Mouse (Mus musculus) embryonic facial prominence, embryonic 10.5 days (tissue): ENCODE results near the gene Ezh1. TPM values are rescaled to one million over a fixed set of nuclear protein-coding genes. Genes with fewer than 3 reads are reported as not detected.
"Not testable (repeated sequence)": the region's sequence is repeated elsewhere in the genome, so short reads cannot be mapped to it uniquely, and the experiment has no call there.

Experiments
- DNase-seq: peaks from one replicate; pipeline ENCODE4 v3.0.0-alpha.2; 2017; ENCODE audit warnings: low spot score
- H3K27ac ChIP-seq: fragments of 300-500 bp; sonication (generic); replicated peaks from 2 replicates; pipeline ENCODE4 v1.5.1; 2016; ENCODE audit warnings: mild to moderate bottlenecking
- H3K27me3 ChIP-seq: fragments of 300-500 bp; sonication (generic); replicated peaks from 2 replicates; pipeline ENCODE4 v1.6.1; 2016; ENCODE audit warnings: low read depth, mild to moderate bottlenecking; ENCODE audit not compliant: poor library complexity, severe bottlenecking
- H3K36me3 ChIP-seq: fragments of 300-500 bp; sonication (generic); replicated peaks from 2 replicates; pipeline ENCODE4 v1.6.1; 2016; ENCODE audit warnings: mild to moderate bottlenecking, moderate library complexity
- H3K4me1 ChIP-seq: fragments of 300-500 bp; sonication (generic); 2 replicates; pipeline ENCODE4 v1.6.1; 2016
- H3K4me3 ChIP-seq: fragments of 300-500 bp; sonication (generic); 2 replicates; pipeline ENCODE4 v1.5.1; 2016; ENCODE audit warnings: mild to moderate bottlenecking, moderate library complexity
- H3K9me3 ChIP-seq: fragments of 300-500 bp; sonication (generic); 2 replicates; pipeline ENCODE4 v1.6.1; 2016; ENCODE audit warnings: mild to moderate bottlenecking
- WGBS: fragments of 180-500 bp; shearing (Covaris S2); methylation state at CpG from one replicate; pipeline ENCODE4 v1.1.7; 2016; 5-methylcytosine and 5-hydroxymethylcytosine counted together
- polyA plus RNA-seq: library from polyadenylated mRNA; unstranded; fragments of >200 nt; fragmentation: Nextera tagmentation; extraction: Ambion mirVana; gene quantifications from 2 replicates; pipeline ENCODE4 v1.2.1, GENCODE M21; 2016

The Ezh1 gene
- polyA plus RNA-seq, 1 experiment from 2014 or later: 13.3 TPM

- peaks cover 23% of the 10 kb centered on the region for H3K36me3 ChIP-seq
Measured at GRCm38 (mm10) chr11:101167211-101167962, 58.9 kb downstream of the Ezh1 start.

DNA sequence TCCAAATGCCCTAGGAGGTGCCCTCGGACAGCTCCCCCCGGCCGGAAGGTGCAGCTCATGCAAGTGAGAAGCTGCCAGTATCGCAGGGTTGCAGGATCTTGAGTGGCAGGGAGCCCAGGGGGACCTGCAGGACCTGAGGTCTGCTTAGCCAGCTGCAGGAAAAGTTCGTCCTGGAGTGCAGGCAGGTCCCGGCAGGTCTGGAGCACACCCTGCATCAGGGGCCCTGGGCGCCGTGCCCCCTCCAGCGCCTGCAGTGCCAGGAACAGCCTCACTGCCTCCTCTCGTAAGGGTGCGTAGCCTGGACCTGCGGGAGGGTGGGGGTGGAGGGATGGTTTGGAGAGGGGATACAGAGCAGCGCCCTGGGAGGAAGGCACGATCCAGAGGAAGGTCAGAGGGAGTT, 59.9 kb downstream of the Ezh1 start:
- 33% methylated on average over 14 of the region's 14 CpGs for WGBS
- Histone ChIP-seq H3K4me1 (peaks cover 64% of the 10 kb centered on the region), H3K36me3 (peaks cover 23% of the 10 kb centered on the region)

More at GRCm38 (mm10) chr11:101167211-101167962, 58.9 kb downstream of the Ezh1 start:
- WGBS: 41% methylated on average over 19 of the region's 19 CpGs
- peaks cover 75% of the 10 kb centered on the region for H3K4me1 ChIP-seq
- no peaks in the 10 kb centered on the region for H3K9me3 ChIP-seq
- H3K27ac ChIP-seq: no peak overlapping the region
- peaks cover 88% of the 10 kb centered on the region for H3K27me3 ChIP-seq
- DNase-seq: no peak
- H3K4me3 ChIP-seq: peak overlapping the region; percentile 8; the same call in 1 of the 2 replicates

DNA sequence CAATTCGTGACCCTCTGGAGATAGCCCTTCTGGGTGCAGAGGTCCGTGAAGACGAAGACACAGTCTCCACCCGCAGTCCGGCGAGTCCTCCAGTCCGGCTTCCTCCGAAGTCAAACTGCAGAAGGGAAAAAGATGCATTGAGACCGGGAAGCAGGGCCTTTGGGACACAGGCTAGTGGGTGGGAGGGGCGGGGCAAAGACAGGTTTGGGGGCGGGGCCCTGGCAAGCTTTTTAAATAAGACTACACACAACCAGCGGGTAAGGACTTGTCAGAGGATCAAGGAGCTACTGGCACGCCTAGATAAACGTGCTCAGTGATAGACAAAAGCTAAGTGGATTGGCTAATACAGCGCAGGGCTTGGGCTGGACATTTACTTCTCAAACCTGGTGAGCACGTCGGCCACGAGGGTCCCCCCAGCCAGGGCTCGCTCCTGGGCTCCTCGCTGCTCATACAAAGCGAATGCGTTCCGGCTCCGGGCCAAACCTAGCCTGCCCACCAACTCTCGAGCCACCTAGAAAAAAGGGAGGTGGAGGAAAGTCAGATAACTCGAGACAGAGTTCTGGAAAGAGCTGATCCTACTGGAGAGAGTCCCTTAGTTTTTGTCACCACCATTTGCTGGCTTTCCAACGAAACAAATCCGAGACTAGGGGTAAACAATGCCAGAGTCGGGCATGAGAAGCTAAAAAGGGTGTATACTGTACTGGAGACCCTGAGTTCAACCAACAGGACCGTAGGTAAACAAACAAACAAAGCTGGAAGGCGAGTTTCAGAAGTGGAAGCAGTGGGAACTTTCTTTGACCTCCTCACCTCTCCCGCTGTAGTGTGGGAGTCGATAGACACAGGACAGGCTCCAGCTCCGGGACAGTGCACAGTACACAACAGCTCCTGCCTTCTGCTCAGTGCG, 61.3 kb downstream of the Ezh1 start:
- 5% methylated on average over 35 of the region's 35 CpGs for WGBS
- DNase-seq: peak; percentile 60
- H3K27ac ChIP-seq: no peak overlapping the region
- H3K27me3 ChIP-seq: peaks cover 98% of the 10 kb centered on the region
- no peaks in the 10 kb centered on the region for H3K9me3 ChIP-seq
- H3K4me3 ChIP-seq: peak overlapping the region; percentile 54
- peaks cover 23% of the 10 kb centered on the region for H3K36me3 ChIP-seq
- peaks cover 50% of the 10 kb centered on the region for H3K4me1 ChIP-seq

More for the DNA sequence above, 59.9 kb downstream of the Ezh1 start:
- H3K27me3 ChIP-seq: peaks cover 99% of the 10 kb centered on the region
- H3K4me3 ChIP-seq: 0 out of 2 replicates have a peak overlapping the region, but pooled peaks have one; percentile 25
- H3K27ac ChIP-seq: no peak overlapping the region
- no peak for DNase-seq
- H3K9me3 ChIP-seq: no peaks in the 10 kb centered on the region

- Histone ChIP-seq H3K27me3 (peaks cover 92% of the 10 kb centered on the region), H3K4me1 (peaks cover 44% of the 10 kb centered on the region), H3K27ac (no peak overlapping the region; the same call in 1 of the 2 replicates), H3K9me3 (no peaks in the 10 kb centered on the region), H3K36me3 (peaks cover 23% of the 10 kb centered on the region), H3K4me3 (peak overlapping the region; percentile 54)
- peak; percentile 46 for DNase-seq
- 2% methylated on average over 21 of the region's 21 CpGs for WGBS
Measured at GRCm38 (mm10) chr11:101164351-101164665, 62.0 kb downstream of the Ezh1 start.

DNA sequence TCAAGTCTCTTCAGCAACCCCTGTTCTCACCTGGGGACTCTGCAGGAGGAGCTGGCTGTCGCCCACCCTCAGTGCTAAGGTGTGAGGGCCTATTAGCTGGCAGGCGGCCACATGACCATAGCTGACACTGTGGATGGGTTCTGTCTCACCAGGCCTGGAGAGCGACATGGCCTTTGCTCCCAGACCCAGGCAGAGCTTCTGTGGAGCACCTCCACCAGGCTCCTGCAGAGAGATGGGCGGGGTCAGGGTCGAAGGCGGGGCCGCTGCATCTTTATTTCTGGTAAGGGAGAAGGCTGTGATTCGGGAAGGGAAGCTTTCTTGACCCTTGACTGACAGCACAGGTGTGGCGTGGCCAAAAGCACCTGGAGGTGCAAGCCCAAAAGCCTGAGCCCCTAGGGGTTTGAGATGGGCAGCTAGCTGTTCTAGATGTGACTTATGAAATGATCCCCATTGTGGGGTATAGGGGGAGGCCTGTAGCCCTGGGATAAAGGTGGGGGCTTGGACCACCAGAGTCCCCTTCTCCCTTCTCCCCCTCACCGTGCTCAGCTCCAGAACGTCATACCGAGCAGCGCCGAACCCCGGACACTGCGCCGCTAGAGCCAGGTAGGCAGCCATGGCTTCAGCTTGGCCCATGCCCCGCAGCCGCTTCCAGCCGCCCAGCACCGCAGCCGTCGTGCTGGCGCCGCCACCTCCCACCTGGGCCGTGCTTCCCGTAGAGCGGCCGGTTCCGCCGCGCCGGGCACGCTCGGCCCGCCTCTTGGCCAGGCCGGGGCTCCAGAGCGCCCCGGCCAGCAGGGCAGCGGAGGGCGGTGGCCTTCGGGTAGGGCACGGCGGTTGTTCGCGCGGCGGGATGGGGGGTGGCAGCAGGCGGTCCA, 62.5 kb downstream of the Ezh1 start:
- DNase-seq: peak; percentile 35
- Histone ChIP-seq H3K4me1 (peaks cover 40% of the 10 kb centered on the region), H3K27ac (no peak overlapping the region; the same call in 1 of the 2 replicates), H3K36me3 (peaks cover 23% of the 10 kb centered on the region), H3K27me3 (peaks cover 89% of the 10 kb centered on the region), H3K4me3 (peak overlapping the region; percentile 54), H3K9me3 (no peaks in the 10 kb centered on the region)
- WGBS: 6% methylated on average over 49 of the region's 49 CpGs

GRCm38 (mm10) chr11:101162772-101163171, 63.5 kb downstream of the Ezh1 start:
- Histone ChIP-seq H3K4me3 (no peak overlapping the region), H3K9me3 (no peaks in the 10 kb centered on the region), H3K27ac (no peak overlapping the region), H3K4me1 (peaks cover 42% of the 10 kb centered on the region), H3K36me3 (peaks cover 22% of the 10 kb centered on the region), H3K27me3 (peaks cover 85% of the 10 kb centered on the region)
- WGBS: 44% methylated on average over 5 of the region's 5 CpGs
- no peak for DNase-seq

DNA sequence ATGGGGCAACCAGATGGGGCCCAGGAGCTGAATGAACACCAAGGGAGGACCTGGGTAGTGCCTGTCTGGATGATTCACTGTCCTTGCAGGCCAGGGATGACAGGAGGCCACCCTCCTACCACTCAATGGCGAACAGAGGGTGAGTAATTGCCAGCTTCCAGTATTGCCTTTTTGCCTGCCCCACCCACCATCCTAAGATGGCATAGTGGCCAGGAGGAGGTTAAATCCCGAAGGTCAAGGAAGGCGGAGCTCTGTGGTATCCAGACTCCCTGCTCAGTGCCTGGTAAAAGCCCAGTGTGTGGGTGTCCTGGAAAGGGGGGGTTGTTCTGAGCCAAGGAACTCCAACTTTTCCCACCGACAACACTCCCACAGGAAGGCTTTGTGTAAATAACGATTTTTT, 64.0 kb downstream of the Ezh1 start:
- peaks cover 37% of the 10 kb centered on the region for H3K4me1 ChIP-seq
- H3K4me3 ChIP-seq: no peak overlapping the region
- H3K36me3 ChIP-seq: peaks cover 17% of the 10 kb centered on the region
- H3K9me3 ChIP-seq: no peaks in the 10 kb centered on the region
- DNase-seq: no peak
- 47% methylated on average over 5 of the region's 5 CpGs for WGBS
- H3K27me3 ChIP-seq: peaks cover 85% of the 10 kb centered on the region
- H3K27ac ChIP-seq: no peak overlapping the region

DNA sequence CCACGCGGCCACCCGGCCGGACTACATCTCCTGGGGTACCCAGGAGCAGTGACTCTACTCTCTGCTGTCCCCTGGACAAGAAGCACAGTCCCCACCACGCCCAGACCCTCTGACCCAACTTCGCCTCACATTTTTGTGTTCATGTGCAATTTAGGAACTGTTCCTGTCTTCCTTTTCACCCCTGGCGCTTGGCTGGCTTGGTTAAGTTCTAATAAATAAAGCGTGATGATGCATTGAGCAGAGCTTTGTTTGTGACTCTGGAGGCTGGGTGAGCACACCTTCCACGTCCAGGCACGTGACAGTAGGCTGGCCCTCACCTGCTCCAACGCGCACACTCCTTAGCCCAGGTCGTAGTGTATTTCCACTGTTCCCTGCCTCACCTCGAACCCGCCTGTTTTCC, 64.7 kb downstream of the Ezh1 start:
- DNase-seq: no peak
- no peak overlapping the region for H3K27ac ChIP-seq
- H3K4me3 ChIP-seq: no peak overlapping the region
- peaks cover 83% of the 10 kb centered on the region for H3K27me3 ChIP-seq
- peaks cover 13% of the 10 kb centered on the region for H3K36me3 ChIP-seq
- H3K4me1 ChIP-seq: peaks cover 37% of the 10 kb centered on the region
- WGBS: 87% methylated on average over 15 of the region's 15 CpGs
- no peaks in the 10 kb centered on the region for H3K9me3 ChIP-seq

GRCm38 (mm10) chr11:101160981-101161505, 65.2 kb downstream of the Ezh1 start:
- H3K36me3 ChIP-seq, H3K9me3 ChIP-seq, H3K27ac ChIP-seq, H3K4me3 ChIP-seq, DNase-seq: not testable (repeated sequence)
- Histone ChIP-seq H3K4me1 (peaks cover 37% of the 10 kb centered on the region), H3K27me3 (peaks cover 83% of the 10 kb centered on the region)
- 77% methylated on average over 8 of the region's 8 CpGs for WGBS

DNA sequence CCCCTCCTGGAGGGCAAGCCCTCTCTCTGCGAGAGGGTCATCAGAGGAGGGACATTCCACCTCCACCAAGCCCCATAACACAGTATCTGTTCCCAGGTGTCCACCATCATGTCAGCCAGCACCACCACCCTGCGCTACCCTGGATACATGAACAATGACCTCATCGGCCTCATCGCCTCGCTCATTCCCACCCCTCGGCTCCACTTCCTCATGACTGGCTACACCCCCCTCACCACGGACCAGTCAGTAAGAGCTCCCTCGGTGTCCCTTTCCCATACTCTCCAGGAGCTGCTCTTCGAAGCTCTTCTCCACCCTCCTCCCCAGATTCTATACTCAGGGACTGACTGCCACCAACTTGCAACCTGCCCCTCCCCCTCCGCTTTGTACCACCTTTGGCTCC, 66.1 kb downstream of the Ezh1 start:
- DNase-seq, H3K36me3 ChIP-seq, H3K27ac ChIP-seq, H3K9me3 ChIP-seq, H3K4me3 ChIP-seq: not testable (repeated sequence)
- Histone ChIP-seq H3K4me1 (peaks cover 46% of the 10 kb centered on the region), H3K27me3 (peaks cover 77% of the 10 kb centered on the region)
- WGBS: 81% methylated on average over 10 of the region's 10 CpGs

DNA sequence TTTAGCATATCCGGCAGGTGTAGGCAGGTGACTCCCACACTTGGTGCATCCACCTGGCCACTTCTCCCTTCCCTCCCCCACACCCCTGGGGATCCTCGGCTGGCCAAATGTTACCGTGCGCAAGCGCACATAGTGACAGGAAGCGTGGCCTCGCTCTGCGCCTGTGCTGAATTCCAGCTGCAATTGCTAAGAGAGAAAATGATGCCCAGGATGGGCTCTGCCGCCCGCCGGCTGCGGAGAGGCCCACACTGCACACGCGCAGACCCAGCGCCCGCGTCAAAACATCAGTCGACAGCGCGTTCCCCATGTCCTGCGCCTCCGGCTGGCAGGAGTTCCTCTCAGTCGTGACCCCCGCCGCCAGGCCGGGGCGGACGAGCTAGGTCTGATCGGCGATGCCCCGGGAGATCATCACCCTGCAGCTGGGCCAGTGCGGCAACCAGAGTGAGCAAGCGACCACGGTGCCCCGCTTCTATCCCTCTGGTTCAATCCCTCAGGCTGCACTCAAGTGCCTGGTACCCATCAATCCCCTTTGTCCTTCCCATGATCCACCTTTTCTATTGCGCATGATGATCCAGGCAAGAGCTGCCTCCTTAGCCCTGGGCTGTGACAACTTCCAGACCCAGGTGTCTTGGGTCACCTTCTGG, 70.4 kb downstream of the Ezh1 start, which contains the start of gene Tubg2:
Gene Tubg2, plus strand, starts transcription at position 180 of the 644 bp plus-strand sequence.
- 1% methylated on average over 36 of the region's 36 CpGs for WGBS
- Histone ChIP-seq H3K4me1 (peaks cover 20% of the 10 kb centered on the region), H3K27ac (peak within 1 kb of the TSS; percentile 84), H3K4me3 (peak within 1 kb of the TSS; percentile 55), H3K36me3 (no peaks in the 10 kb centered on the region), H3K27me3 (peaks cover 37% of the 10 kb centered on the region), H3K9me3 (no peaks in the 10 kb centered on the region)
- peak; percentile 83 for DNase-seq
